Mouse (Mus musculus): ENCODE data around the gene Hoga1. TPM values are rescaled to one million over a fixed set of nuclear protein-coding genes. Genes with fewer than 3 reads are reported as not detected.

Gene Hoga1
- polyA plus RNA-seq, 1 experiment from 2014 or later, result 9.8 TPM

- Histone ChIP-seq H3K4me2 (replicated peaks; ENCODE audit: low read depth, low read length) (no peak overlapping the region), H3K9me3 (ENCODE audit: control insufficient read depth, low read length) (no peaks in the 10 kb centered on the region), H3K4me3 (ENCODE audit: low read length) (no peak overlapping the region), H3K27me3 (ENCODE audit: control insufficient read depth, insufficient read depth, low read length) (no peaks in the 10 kb centered on the region), H3K27ac (ENCODE audit: low read depth, low read length) (no peak overlapping the region), H3K36me3 (ENCODE audit: control insufficient read depth, insufficient read depth, low read length) (peaks cover 83% of the 10 kb centered on the region), H3K4me1 (ENCODE audit: control insufficient read depth, insufficient read depth, low read length) (no peaks in the 10 kb centered on the region), H3K9ac (ENCODE audit: low read depth, low read length) (no peak overlapping the region)
- WGBS, result 67% methylated on average over 5 of the region's 5 CpGs
- ATAC-seq (ENCODE audit: low FRiP score, low TSS enrichment), result no peak
These were observed 73.2 kb downstream of the Hoga1 start for GRCm38 (mm10) chr19:42118596-42118995.

- no peaks in the 10 kb centered on the region for H3K9me3 ChIP-seq (ENCODE audit: control insufficient read depth, low read length)
- peaks cover 78% of the 10 kb centered on the region for H3K36me3 ChIP-seq (ENCODE audit: control insufficient read depth, insufficient read depth, low read length)
- H3K27me3 ChIP-seq (ENCODE audit: control insufficient read depth, insufficient read depth, low read length), result no peaks in the 10 kb centered on the region
- H3K9ac ChIP-seq (ENCODE audit: low read depth, low read length), result no peak overlapping the region
- no peak overlapping the region for H3K4me3 ChIP-seq (ENCODE audit: low read length)
- no peaks in the 10 kb centered on the region for H3K4me1 ChIP-seq (ENCODE audit: control insufficient read depth, insufficient read depth, low read length)
- no peak overlapping the region for H3K4me2 ChIP-seq (replicated peaks; ENCODE audit: low read depth, low read length)
- WGBS, result 94% methylated on average over 8 of the region's 8 CpGs
- no peak overlapping the region for H3K27ac ChIP-seq (ENCODE audit: low read depth, low read length)
- ATAC-seq (ENCODE audit: low FRiP score, low TSS enrichment), result no peak
These were observed 75.0 kb downstream of the Hoga1 start for GRCm38 (mm10) chr19:42120451-42120850.

Other genes with a start within 250 kb of the Hoga1 start
- gene Arhgap19, start 243.6 kb upstream of the Hoga1 start, polyA plus RNA-seq (2014; fragmentation: Nextera tagmentation; extraction: Ambion mirVana), result 23.9 and 38.1 TPM in 2 replicates
- gene Frat1, start 215.6 kb upstream of the Hoga1 start, polyA plus RNA-seq (2014; fragmentation: Nextera tagmentation; extraction: Ambion mirVana), result 5.7 and 6.6 TPM in 2 replicates
- 5.4 and 7.5 TPM in 2 replicates for gene Frat2, start 197.5 kb upstream of the Hoga1 start, polyA plus RNA-seq (2014; fragmentation: Nextera tagmentation; extraction: Ambion mirVana)
- gene Rrp12, start 149.4 kb upstream of the Hoga1 start, polyA plus RNA-seq (2014; fragmentation: Nextera tagmentation; extraction: Ambion mirVana), result 7.8 and 15.8 TPM in 2 replicates
- gene Pgam1, start 133.7 kb upstream of the Hoga1 start, polyA plus RNA-seq (2014; fragmentation: Nextera tagmentation; extraction: Ambion mirVana), result 604 and 682 TPM in 2 replicates
- 90.8 and 99.0 TPM in 2 replicates for gene Exosc1, start 112.2 kb upstream of the Hoga1 start, polyA plus RNA-seq (2014; fragmentation: Nextera tagmentation; extraction: Ambion mirVana)
- gene Zdhhc16, start 112.1 kb upstream of the Hoga1 start, polyA plus RNA-seq (2014; fragmentation: Nextera tagmentation; extraction: Ambion mirVana), result 60.9 and 68.9 TPM in 2 replicates
- gene Mms19, start 64.5 kb upstream of the Hoga1 start, polyA plus RNA-seq (2014; fragmentation: Nextera tagmentation; extraction: Ambion mirVana), result 33.4 and 42.3 TPM in 2 replicates
- 23.1 and 29.8 TPM in 2 replicates for gene Ubtd1, start 63.8 kb upstream of the Hoga1 start, polyA plus RNA-seq (2014; fragmentation: Nextera tagmentation; extraction: Ambion mirVana)
- gene Ankrd2, start 9.6 kb upstream of the Hoga1 start, polyA plus RNA-seq (2014; fragmentation: Nextera tagmentation; extraction: Ambion mirVana), result not detected in 2 replicates
- 0.33 and 0.61 TPM in 2 replicates for gene 4933411K16Rik, start 6.6 kb downstream of the Hoga1 start, polyA plus RNA-seq (2014; fragmentation: Nextera tagmentation; extraction: Ambion mirVana)
- gene Morn4, start 40.7 kb downstream of the Hoga1 start, polyA plus RNA-seq (2014; fragmentation: Nextera tagmentation; extraction: Ambion mirVana), result 27.8 and 33.6 TPM in 2 replicates
- 26.0 and 37.8 TPM in 2 replicates for gene Pi4k2a, start 44.9 kb downstream of the Hoga1 start, polyA plus RNA-seq (2014; fragmentation: Nextera tagmentation; extraction: Ambion mirVana)
- 21.2 and 22.9 TPM in 2 replicates for gene Avpi1, start 83.4 kb downstream of the Hoga1 start, polyA plus RNA-seq (2014; fragmentation: Nextera tagmentation; extraction: Ambion mirVana)
- gene Marveld1, start 101.8 kb downstream of the Hoga1 start, polyA plus RNA-seq (2014; fragmentation: Nextera tagmentation; extraction: Ambion mirVana), result 9.6 and 14.2 TPM in 2 replicates
- gene Zfyve27, start 118.3 kb downstream of the Hoga1 start, polyA plus RNA-seq (2014; fragmentation: Nextera tagmentation; extraction: Ambion mirVana), result 12.7 and 17.8 TPM in 2 replicates
- gene Sfrp5, start 156.6 kb downstream of the Hoga1 start, polyA plus RNA-seq (2014; fragmentation: Nextera tagmentation; extraction: Ambion mirVana), result 0.53 and 0.91 TPM in 2 replicates
- not detected in 2 replicates for gene Golga7b, start 202.0 kb downstream of the Hoga1 start, polyA plus RNA-seq (2014; fragmentation: Nextera tagmentation; extraction: Ambion mirVana)